Mouse (Mus musculus) midbrain, embryonic 10.5 days (tissue): ENCODE measurements around the gene Gm20441. TPM values are rescaled to one million over a fixed set of nuclear protein-coding genes. Genes with fewer than 3 reads are reported as not detected.

ENCODE experiments used
- DNase-seq: peaks from one replicate; pipeline ENCODE4 v3.0.0-alpha.2; 2017; ENCODE audit warnings: low spot score
- H3K27ac ChIP-seq: fragments of 300-500 bp; sonication (generic); replicated peaks from 2 replicates; pipeline ENCODE4 v1.5.1; 2016; ENCODE audit warnings: mild to moderate bottlenecking
- H3K27me3 ChIP-seq: fragments of 300-500 bp; sonication (generic); 2 replicates; pipeline ENCODE4 v1.6.1; 2016; ENCODE audit warnings: low read depth, mild to moderate bottlenecking; ENCODE audit not compliant: poor library complexity, severe bottlenecking
- H3K36me3 ChIP-seq: fragments of 300-500 bp; sonication (generic); 2 replicates; pipeline ENCODE4 v1.6.1; 2016; ENCODE audit warnings: mild to moderate bottlenecking, moderate library complexity
- H3K4me1 ChIP-seq: fragments of 300-500 bp; sonication (generic); 2 replicates; pipeline ENCODE4 v1.6.1; 2016
- H3K4me3 ChIP-seq: fragments of 300-500 bp; sonication (generic); 2 replicates; pipeline ENCODE4 v1.5.1; 2016; ENCODE audit warnings: mild to moderate bottlenecking, moderate library complexity
- H3K9me3 ChIP-seq: fragments of 300-500 bp; sonication (generic); replicated peaks from 2 replicates; pipeline ENCODE4 v1.6.1; 2016; ENCODE audit warnings: mild to moderate bottlenecking
- WGBS: fragments of 180-500 bp; shearing (Covaris S2); methylation state at CpG from one replicate; pipeline ENCODE4 v1.1.7; 2016; 5-methylcytosine and 5-hydroxymethylcytosine counted together
- polyA plus RNA-seq: library from polyadenylated mRNA; unstranded; fragments of >200 nt; fragmentation: Nextera tagmentation; extraction: Ambion mirVana; gene quantifications from 2 replicates; pipeline ENCODE4 v1.2.1, GENCODE M21; 2016

The Gm20441 gene
- not detected in 2 replicates for polyA plus RNA-seq

DNA sequence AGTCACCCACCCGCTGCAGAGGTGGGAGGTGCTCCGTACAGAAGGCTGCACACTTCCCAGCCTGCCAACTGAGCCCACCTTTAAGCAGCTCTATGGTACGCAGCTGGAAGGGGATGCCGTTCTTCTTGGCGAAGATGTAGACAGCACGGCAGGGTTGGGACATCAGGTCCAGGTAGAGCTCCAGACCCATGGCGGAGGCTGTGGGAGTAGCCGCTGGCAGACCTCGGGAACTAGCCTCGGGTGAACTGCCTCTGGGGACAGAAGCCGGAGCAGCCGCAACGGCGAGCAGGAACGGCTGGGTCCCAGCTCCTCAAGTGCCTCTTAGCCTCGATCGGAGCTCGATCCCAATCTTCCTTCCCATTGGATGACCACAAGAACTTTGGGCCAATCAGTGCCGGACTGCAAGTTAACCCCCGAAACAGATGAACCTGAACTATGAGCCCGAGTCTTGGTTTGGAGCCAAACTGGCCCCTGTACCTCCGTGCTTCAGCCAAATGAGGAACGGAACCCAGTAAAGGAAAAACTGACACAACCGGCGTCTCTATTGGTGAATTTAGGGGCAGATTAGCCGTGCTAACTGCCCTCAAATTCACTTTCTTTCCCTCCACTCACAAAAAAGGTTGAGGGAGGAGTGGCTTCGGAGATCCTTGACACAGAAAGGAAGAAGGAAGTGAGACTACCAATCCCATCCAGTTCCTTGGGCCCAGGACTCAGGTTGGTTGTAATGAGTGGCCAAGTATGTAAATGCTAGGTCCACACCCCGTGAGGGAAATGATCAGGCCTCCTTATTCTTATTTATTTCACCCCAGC lies at the start of gene Gm20441, which contains the start of gene Gstt3:
TSS of gene Gm20441 (minus strand) at position 186 of the 810 bp plus-strand sequence.
TSS of gene Gstt3 (minus strand) at position 646 of the 810 bp plus-strand sequence.
- peak; percentile 66 for DNase-seq
- Histone ChIP-seq H3K4me1 (peaks cover 19% of the 10 kb centered on the region), H3K36me3 (no peaks in the 10 kb centered on the region), H3K27ac (peak within 1 kb of the TSS; percentile 52; the same call in 1 of the 2 replicates), H3K27me3 (peaks cover 69% of the 10 kb centered on the region), H3K4me3 (peak within 1 kb of the TSS; percentile 62), H3K9me3 (no peaks in the 10 kb centered on the region)
- 2% methylated on average over 28 of the region's 28 CpGs for WGBS

DNA sequence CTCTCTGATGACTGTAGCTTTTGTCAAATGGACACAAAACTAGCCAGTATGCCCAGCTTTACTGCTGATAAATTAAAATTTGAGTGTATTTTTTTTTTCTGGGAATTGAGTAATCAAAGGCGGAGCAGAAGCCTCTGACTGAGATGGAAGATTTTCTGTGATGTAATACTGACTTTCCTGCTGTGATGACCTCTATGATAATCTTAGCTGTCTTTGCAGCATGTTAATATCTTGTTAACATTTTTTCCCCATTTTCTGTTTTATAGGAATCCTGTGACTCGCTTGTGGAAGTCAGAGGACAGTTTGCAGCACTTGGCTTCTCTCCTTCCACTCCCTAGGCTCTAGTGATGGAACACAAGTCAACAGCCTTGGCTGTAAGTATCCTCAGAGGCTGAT lies 49.5 kb upstream of the Gm20441 start:
- DNase-seq: no peak
- WGBS: 90% methylated on average over 2 of the region's 2 CpGs
- H3K36me3 ChIP-seq: no peaks in the 10 kb centered on the region
- no peaks in the 10 kb centered on the region for H3K9me3 ChIP-seq
- peaks cover 23% of the 10 kb centered on the region for H3K4me1 ChIP-seq
- H3K27me3 ChIP-seq: peaks cover 35% of the 10 kb centered on the region
- H3K4me3 ChIP-seq: no peak overlapping the region
- no peak overlapping the region for H3K27ac ChIP-seq

DNA sequence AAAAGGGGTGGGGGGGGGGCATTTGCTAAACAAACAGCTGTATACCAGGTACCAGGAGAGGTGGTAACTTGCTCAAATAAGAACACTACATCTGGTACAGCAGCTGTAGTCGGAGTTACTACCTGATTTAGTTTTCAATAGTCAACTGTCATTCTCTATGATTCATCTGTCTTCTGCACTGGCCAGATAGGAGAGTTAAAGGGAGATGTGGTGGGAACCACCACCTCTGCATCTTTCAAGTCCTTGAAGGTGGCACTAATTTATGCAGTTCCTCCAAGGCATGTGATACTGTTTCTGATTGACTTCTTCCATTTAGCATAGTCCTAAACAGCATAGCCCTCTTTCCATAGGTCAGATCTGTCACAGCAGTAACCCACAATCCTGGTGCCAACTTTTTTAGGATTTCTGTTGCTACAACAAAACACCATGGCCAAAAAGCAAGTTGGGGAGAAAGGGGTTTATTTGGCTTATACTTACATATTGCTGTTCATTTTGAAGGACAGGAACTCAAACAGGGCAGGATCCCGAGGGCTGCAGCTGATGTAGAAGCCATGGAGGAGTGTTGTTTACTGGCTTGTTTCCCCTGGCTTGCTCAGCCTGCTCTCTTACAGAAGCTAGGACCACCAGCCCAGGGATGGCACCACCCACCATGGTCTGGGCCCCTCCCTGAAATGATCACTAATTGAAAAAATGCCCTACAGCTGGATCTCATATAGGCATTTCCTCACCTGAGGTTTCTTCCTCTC lies 48.9 kb upstream of the Gm20441 start:
- peaks cover 30% of the 10 kb centered on the region for H3K27me3 ChIP-seq
- no peak for DNase-seq
- peaks cover 19% of the 10 kb centered on the region for H3K4me1 ChIP-seq
- WGBS: 87% methylated on average over 2 of the region's 2 CpGs
- no peak overlapping the region for H3K4me3 ChIP-seq
- no peaks in the 10 kb centered on the region for H3K36me3 ChIP-seq
- no peaks in the 10 kb centered on the region for H3K9me3 ChIP-seq
- H3K27ac ChIP-seq: no peak overlapping the region

DNA sequence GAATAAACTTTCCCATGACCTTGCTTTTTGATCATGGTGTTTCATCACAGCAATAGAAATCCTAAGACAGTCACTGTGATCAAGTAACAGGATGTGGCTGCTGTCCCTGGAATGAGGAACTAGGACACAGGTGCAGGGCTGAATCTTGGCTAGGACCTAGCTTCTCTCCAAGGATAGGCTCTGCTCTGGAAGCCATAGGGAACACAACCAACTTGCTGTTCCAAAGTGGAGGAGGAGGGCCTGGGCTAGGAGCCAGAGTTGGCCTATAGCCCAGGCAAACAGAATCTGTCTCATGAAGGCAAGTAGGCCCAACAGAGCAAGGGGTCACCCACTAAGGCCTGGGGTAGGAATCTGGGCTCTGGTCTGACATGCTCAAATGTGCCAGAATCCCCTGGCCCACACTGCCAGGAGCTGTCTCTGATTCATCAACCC lies 47.8 kb upstream of the Gm20441 start:
- no peak for DNase-seq
- no peaks in the 10 kb centered on the region for H3K36me3 ChIP-seq
- H3K4me3 ChIP-seq: no peak overlapping the region
- H3K9me3 ChIP-seq: no peaks in the 10 kb centered on the region; the same call in 1 of the 2 replicates
- H3K27me3 ChIP-seq: peaks cover 18% of the 10 kb centered on the region
- H3K27ac ChIP-seq: no peak overlapping the region
- peaks cover 7% of the 10 kb centered on the region for H3K4me1 ChIP-seq

DNA sequence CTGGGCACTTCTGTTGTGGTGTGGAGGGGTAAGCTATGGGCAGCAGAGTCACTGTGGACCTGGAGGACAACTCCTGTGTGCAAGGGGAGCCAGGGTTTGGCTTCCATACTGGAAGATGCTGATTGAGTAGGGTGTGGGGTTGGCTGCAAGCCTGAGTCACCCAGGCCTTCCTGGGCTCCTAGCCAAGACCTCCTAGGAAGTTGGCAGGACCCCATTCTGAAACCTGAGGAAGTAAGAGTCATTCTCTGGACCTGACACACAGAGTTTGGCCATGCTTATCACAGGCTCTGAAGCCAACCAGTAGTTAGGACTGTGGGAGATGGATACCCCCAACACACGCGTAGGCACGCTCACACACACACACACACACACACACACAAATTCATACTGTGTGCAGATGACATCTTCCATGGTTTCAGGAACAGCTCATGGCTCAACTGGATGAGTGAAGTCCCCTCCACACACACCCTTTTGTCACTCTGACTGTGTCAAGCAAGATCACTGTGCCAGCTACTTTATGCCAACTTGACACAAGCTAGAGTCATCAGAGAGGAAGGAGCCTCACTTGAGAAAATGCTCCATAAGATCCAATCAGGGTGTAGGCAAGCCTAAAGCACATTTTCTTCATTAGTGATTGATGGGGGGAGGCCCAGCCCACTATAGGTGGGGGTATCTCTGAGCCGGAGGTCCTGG lies 47.1 kb upstream of the Gm20441 start:
- H3K4me1 ChIP-seq: peaks cover under 1% of the 10 kb centered on the region; the same call in 1 of the 2 replicates
- WGBS: 90% methylated on average over 4 of the region's 4 CpGs
- H3K4me3 ChIP-seq: no peak overlapping the region
- DNase-seq: no peak
- peaks cover 11% of the 10 kb centered on the region for H3K27me3 ChIP-seq
- H3K9me3 ChIP-seq: peaks cover 6% of the 10 kb centered on the region; the same call in 1 of the 2 replicates
- H3K27ac ChIP-seq: no peak overlapping the region
- H3K36me3 ChIP-seq: no peaks in the 10 kb centered on the region

DNA sequence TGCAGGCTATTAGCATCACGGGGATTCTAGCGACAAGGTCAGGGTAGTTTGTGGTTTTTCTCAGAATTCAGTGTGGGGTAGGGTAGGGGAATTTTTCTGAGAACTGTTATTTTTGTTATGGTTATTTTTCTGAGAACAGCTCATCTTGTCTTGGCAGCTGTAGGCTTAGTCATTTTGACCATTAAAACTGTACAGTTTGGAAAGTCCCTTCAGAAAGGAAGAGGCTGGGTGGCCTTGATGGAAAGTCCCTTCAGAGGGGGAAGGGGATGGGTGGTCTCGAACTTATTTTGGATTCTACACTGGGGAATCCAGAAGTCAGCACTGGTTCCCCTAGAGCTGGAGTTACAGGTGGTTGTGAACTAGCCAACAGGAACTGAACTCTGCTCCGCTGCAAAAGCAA lies 43.8 kb upstream of the Gm20441 start:
- Histone ChIP-seq H3K27ac (no peak overlapping the region), H3K9me3 (peaks cover 6% of the 10 kb centered on the region; the same call in 1 of the 2 replicates), H3K27me3 (no peaks in the 10 kb centered on the region), H3K4me1 (no peaks in the 10 kb centered on the region), H3K4me3 (no peak overlapping the region), H3K36me3 (no peaks in the 10 kb centered on the region)
- no peak for DNase-seq
- 90% methylated on average over 4 of the region's 4 CpGs for WGBS

DNA sequence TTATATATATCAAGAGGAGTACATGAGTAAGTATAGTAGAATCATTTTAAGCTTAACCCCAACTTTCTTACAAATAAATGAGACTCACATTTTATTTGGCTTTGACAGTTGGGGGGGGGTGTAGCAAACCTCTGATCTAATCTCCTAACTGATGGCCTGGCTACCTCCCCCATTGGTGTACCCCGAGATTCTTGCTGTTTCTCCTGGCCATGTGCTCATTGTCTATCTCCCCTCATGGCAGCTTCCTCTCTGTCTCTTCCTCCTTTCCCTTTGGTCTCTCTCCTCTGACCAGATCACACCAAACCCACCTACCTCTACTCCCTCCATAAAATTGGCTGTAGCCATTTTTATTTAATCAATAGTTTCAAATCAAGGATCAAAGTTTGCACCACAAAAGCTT lies 43.0 kb upstream of the Gm20441 start:
- Histone ChIP-seq H3K4me1 (no peaks in the 10 kb centered on the region), H3K27me3 (no peaks in the 10 kb centered on the region), H3K4me3 (no peak overlapping the region), H3K9me3 (peaks cover 6% of the 10 kb centered on the region; the same call in 1 of the 2 replicates), H3K27ac (no peak overlapping the region), H3K36me3 (no peaks in the 10 kb centered on the region)
- WGBS: 90% methylated on average over 1 of the region's 1 CpGs
- no peak for DNase-seq

DNA sequence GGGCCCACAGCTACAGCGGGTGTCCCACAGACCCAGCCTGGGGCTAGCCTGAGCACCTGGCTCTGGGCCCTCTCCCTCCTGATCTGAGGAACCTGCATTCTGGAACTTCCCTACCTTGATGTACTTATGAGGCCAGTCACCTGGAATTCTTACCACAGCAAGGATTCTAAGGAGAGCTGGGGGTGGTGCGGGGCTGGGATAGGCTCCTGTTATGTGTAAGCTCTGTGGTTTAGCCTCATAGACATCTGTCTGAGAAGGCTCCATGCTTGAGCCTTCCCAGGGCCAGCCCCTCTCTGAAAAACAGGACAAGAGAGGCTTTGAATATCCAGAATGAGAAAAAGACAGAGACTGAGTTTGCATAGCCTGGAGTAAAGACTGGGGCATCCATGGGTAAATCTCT lies 41.7 kb upstream of the Gm20441 start, which contains the start of gene Gstt4:
TSS of gene Gstt4 (minus strand) at position 101 of the 400 bp plus-strand sequence.
- WGBS: 91% methylated on average over 2 of the region's 2 CpGs
- no peaks in the 10 kb centered on the region for H3K4me1 ChIP-seq
- no peak within 1 kb of the TSS for H3K27ac ChIP-seq
- DNase-seq: no peak
- no peaks in the 10 kb centered on the region for H3K36me3 ChIP-seq
- H3K27me3 ChIP-seq: no peaks in the 10 kb centered on the region
- no peak within 1 kb of the TSS for H3K4me3 ChIP-seq
- peaks cover 6% of the 10 kb centered on the region; the same call in 1 of the 2 replicates for H3K9me3 ChIP-seq

DNA sequence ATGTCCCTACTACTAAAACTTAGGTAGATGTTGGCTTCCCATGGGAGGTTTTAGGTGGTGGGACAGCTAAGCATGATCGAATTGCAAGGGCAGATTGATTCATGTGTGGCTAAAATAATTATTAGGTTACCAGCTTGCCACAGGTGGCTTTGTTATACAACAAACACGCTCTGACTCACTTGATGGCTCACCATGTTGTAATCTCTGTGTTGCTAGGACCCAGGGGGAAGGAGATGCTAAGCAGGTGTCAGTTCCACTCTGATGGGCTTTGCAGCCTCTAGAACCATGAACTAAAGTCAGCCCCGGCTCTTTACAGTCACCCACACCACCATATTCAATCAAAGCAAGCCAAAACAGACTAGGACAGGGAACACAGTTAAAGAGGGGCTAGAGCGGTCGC lies 39.1 kb upstream of the Gm20441 start:
- Histone ChIP-seq H3K9me3 (peaks cover 6% of the 10 kb centered on the region; the same call in 1 of the 2 replicates), H3K27me3 (no peaks in the 10 kb centered on the region), H3K4me3 (no peak overlapping the region), H3K27ac (no peak overlapping the region), H3K4me1 (no peaks in the 10 kb centered on the region), H3K36me3 (no peaks in the 10 kb centered on the region)
- no peak for DNase-seq
- WGBS: 88% methylated on average over 5 of the region's 5 CpGs

DNA sequence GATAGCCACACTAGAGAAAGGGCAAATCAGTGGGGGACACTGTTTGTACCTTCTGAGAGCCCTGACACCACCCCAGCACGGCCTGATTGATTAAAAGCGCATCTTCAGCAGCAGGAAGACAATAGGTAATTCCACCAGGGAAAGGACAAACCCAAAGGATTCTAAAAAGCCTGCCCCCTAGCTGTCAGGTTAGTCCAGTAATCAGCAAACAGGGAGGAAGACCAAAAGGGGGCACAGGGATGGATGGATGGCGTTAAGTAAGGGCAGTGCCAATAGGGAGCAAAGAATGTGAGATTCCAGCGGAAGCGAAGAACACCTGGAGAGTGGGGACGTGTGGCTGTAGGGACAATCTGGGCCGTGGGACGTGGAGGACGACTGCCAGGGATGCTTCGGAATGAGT lies 37.9 kb upstream of the Gm20441 start:
- Histone ChIP-seq H3K4me1 (no peaks in the 10 kb centered on the region), H3K4me3 (no peak overlapping the region), H3K27me3 (no peaks in the 10 kb centered on the region), H3K9me3 (peaks cover 6% of the 10 kb centered on the region; the same call in 1 of the 2 replicates), H3K27ac (no peak overlapping the region), H3K36me3 (no peaks in the 10 kb centered on the region)
- DNase-seq: no peak
- 59% methylated on average over 10 of the region's 10 CpGs for WGBS

DNA sequence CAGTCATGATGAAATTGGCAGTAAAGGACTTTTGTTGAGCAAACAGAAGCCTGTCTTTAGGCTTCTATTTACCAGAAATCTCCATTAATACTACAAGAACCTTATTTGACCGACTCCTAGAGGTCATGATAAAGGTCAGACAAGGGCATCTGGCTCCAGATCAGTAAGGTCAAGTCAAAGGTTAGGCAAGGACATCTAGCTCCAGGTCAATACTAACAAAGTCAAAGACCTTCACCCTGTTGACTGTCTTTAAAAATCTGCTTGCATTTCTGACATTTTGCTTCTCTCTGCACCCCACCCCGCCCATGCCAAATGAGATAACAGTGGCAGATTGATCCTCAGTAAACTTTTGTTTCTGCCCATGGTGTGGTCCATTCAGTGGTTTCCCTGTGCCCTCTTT lies 23.5 kb upstream of the Gm20441 start:
- no peaks in the 10 kb centered on the region for H3K9me3 ChIP-seq
- no peak for DNase-seq

DNA sequence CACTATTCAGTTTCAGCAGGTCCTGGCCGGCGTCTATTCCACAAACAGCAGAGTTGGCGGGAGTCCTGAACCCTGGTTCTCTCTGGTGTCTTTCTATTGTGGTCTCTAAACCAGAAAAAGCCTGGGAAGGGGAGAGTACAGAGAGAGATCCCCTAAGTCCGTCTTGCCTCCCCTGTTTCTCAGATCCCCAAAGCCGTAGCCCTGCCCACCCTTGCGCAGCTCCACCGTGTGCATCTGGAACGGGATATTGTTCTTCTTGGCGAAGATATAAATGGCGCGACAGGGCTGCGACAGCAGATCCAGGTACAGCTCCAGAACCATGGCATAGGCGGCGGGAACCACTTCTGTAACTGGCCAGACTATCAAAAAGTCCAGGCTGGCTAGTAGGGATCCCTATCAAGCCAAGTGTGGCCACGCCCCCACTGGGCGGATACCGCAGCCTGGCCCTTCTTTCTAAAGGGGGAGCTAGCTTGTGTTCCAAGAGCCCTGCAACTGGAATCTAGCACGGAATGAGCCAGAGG lies 17.5 kb upstream of the Gm20441 start, which contains the start of gene Gstt1:
TSS of gene Gstt1 (minus strand) at position 409 of the 521 bp plus-strand sequence.
- WGBS: 4% methylated on average over 18 of the region's 18 CpGs
- Histone ChIP-seq H3K27me3 (peaks cover 49% of the 10 kb centered on the region), H3K4me3 (peak within 1 kb of the TSS; percentile 58), H3K9me3 (no peaks in the 10 kb centered on the region), H3K4me1 (peaks cover 31% of the 10 kb centered on the region), H3K27ac (peak within 1 kb of the TSS; percentile 39), H3K36me3 (no peaks in the 10 kb centered on the region)
- DNase-seq: peak; percentile 53

More for the DNA sequence above, 23.5 kb upstream of the Gm20441 start:
- no peaks in the 10 kb centered on the region for H3K4me1 ChIP-seq
- H3K36me3 ChIP-seq: no peaks in the 10 kb centered on the region
- no peak overlapping the region for H3K4me3 ChIP-seq
- H3K27me3 ChIP-seq: 0 out of 2 replicates have a peak, but pooled peaks cover 9% of the 10 kb centered on the region
- H3K27ac ChIP-seq: no peak overlapping the region
- WGBS: 70% methylated on average over 2 of the region's 2 CpGs
